Comparison of ENCODE assay signal across 19 mouse cellular contexts in the genomic region with DNA sequence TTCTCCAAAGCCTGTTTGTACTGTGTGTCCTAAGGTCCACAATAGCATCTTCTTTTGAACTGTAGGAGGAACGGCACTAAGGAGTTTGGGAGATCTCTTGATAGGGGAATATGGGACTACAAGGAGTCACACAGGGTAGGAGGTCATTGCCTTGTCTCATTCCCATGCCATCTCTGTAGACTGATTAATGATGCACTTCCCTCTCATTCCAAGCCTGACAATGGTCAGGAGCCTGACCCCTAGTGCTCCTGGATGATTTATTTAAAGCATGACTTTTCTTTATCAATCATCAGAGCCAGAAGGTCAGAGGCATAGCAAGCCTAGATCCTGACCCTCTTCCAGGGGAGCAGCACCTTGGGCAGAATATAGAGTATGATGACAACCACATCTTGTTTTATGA. TPM values are rescaled to one million over a fixed set of nuclear protein-coding genes. Genes with fewer than 3 reads are reported as not detected.
"Had no signal": no experiment of that assay in that cellular context is flagged by ENCODE, and none has a peak within 500 bp of the region (broad histone marks: within the 10 kb centered on the region; RNA-seq: fewer than 3 reads in every experiment).

No protein-coding gene starts in this region.

- H3K27ac ChIP-seq: intestine, embryonic 15.5 days; kidney, postnatal 0 days; limb, embryonic 15.5 days; liver, embryonic 12.5 days; lung, embryonic 15.5 days; midbrain, embryonic 15.5 days; neural tube, embryonic 12.5 days had no signal

- ATAC-seq: intestine, embryonic 15.5 days; liver, embryonic 12.5 days; midbrain, embryonic 15.5 days had no signal

- H3K4me2 ChIP-seq: intestine, embryonic 15.5 days; limb, embryonic 15.5 days; liver, embryonic 12.5 days; lung, embryonic 15.5 days; midbrain, embryonic 11.5 days; midbrain, embryonic 15.5 days; neural tube, embryonic 12.5 days had no signal

- H3K4me1 ChIP-seq: intestine, embryonic 15.5 days; limb, embryonic 15.5 days; liver, embryonic 12.5 days; lung, embryonic 15.5 days; midbrain, embryonic 15.5 days; neural tube, embryonic 12.5 days had no signal

- H3K9ac ChIP-seq: intestine, embryonic 15.5 days; limb, embryonic 15.5 days; liver, embryonic 12.5 days; lung, embryonic 15.5 days; midbrain, embryonic 15.5 days; neural tube, embryonic 12.5 days had no signal

- H3K4me3 ChIP-seq: intestine, embryonic 15.5 days; limb, embryonic 15.5 days; liver, embryonic 12.5 days; lung, embryonic 15.5 days; midbrain, embryonic 15.5 days; neural tube, embryonic 12.5 days had no signal

- H3K36me3 ChIP-seq: intestine, embryonic 15.5 days; limb, embryonic 15.5 days; liver, embryonic 12.5 days; lung, embryonic 15.5 days; midbrain, embryonic 15.5 days; neural tube, embryonic 12.5 days had no signal

- H3K27me3 ChIP-seq: intestine, embryonic 15.5 days; limb, embryonic 15.5 days; liver, embryonic 12.5 days; lung, embryonic 15.5 days; midbrain, embryonic 15.5 days; neural tube, embryonic 12.5 days had no signal

- DNase-seq: layer of hippocampus, adult 9-11 months; layer of hippocampus, postnatal 36 days; lung, postnatal 4 days; right cerebral cortex, postnatal 4 days; spleen, adult 18-20 months; thymus, adult 2 months; thymus, postnatal 25 days had no signal

- H3K9me3 ChIP-seq: intestine, embryonic 15.5 days; limb, embryonic 15.5 days; liver, embryonic 12.5 days; lung, embryonic 15.5 days; midbrain, embryonic 15.5 days; neural tube, embryonic 12.5 days had no signal

RNA-seq across cellular contexts. Expression of a gene that starts 29.1 kb away (rescaled TPM):
- polyA plus RNA-seq: intestine, embryonic 15.5 days; limb, embryonic 11.5 days; limb, embryonic 15.5 days; liver, embryonic 16.5 days; lung, embryonic 15.5 days; midbrain, embryonic 11.5 days; midbrain, embryonic 15.5 days; neural tube, embryonic 12.5 days; stomach, embryonic 14.5 days; thymus, adult 2 months; urinary bladder, adult 2 months had no signal
